Mouse (Mus musculus) urinary bladder, postnatal 36 days (tissue): ENCODE measurements around the gene Yipf3.

Experiments used
- DNase-seq, 2 experiments: peaks; one replicate each; pipeline ENCODE4 v3.0.0; 2022; ENCODE audit warnings: low spot score in 2 of 2, mixed read lengths in 1 of 2

Gene Yipf3

DNA sequence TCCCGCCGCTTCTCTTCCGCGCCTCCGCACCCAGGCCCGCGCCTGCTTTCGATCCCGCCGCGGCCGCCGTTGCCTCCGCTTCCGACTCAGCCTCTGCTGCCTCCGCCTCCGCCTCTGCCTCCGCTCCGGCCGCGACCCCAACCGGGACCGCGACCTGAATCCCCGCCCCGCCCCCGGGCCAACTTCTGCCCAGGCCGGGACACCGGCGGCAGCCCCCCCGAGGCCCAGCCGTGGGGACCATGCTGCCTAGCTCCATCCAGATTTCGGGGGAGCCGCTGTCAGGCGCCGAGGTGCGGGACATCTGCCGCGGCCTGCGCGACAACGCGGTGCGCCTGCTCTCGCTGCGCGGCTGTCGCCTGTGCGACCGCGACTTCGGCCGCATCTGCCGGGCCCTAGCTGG is 6.2 kb downstream of the Yipf3 start:
- no peak for DNase-seq

DNA sequence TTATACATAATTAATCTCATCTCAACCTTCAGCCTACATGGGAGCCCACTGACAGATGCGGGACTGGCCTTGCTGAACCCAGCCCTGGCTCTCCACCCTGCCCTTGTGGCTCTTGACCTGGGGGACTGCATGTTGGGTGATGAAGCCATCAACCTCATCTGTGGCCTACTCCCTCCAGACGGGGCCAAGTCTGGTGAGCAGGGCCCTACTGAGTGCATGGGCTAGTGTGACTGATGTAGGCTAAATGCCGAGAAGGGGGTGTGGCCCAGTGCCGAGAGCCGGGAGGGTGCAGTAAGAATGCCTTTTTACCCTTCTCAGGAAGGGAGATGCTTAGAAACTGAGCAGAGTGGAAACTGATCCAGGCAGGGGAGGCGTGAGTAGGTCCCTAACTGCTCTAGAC is 7.3 kb downstream of the Yipf3 start:
- no peak for DNase-seq

DNA sequence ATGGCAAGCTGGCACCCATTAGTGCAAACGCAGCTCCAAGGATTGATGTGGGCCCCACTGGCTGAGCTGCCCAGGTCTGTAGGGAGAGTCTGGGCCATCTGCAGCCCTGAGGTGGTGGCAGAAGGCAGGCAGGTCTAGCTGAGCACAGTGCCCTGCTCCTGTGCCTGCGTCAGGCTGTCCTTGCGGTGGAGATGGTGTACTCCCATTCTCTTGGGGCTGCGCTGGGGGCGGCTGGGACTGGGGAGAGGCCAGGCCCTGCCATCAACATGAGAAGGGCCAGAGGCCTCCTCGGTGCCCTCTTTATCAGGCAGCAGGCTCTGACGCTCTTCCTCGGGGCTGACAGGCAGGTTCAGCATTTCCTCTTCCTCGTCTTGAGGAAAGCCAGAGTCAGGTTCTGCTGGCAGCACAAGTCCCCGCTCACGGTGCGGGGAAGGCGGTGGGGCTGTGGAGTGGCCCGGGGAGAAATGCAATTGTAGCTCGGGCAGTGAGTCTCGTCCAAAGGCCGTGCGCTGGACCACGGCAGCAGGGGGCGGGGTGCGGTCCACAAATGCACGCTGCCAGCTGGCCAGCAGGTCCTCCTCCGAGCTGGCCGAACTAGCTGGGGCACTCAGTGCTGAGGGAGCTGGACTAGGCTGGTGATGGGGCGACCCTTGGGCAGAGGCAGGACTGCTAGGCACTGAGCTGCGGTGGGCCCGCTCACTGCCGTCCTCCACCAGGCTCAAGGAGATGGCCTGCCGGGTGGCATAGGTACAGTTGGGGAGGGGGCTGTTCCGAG is 10.6 kb downstream of the Yipf3 start:
- DNase-seq = no peak

DNA sequence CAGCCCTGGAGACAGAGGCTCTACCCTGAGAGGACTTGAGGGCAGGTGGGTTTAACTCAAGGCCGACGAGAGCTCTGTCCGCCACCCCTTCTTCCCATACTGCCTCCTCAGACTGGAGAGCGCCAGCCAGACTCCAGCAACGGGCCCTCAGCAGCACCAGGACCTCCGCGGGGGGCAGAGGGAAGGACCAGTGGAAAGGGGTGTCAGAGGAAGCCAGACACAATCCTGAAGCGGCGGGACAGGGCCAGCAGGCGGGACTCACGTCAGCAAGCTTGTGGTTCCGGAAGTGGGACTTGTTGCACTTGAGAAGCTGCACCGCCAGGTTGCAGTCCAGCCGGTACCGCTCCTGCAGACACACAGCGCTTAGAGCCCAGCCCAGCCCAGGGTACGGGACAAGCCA is 11.8 kb downstream of the Yipf3 start:
- no peak for DNase-seq

DNA sequence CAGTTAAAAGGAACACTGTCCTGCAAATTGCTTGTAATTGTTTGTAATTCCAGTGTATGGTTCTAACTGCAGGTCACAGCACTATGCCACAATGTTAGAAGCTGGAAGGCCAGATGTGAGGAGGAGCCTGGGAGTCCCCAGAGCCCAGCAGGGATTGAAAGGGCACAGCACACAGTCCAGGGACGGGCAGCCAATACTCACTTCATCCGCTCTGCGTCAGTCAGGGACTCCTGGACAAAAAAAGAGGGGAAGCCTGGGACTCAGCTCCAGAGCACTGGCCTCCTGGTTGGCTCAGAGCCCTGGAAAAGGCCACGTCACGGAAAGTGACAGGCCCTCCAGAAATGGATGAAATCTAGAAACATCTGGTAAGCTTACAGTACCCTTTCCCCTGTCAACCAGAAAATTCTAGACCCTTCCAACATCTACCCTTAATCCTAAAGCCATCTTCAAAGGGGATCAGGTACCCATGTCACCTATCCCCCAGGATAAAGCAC is 14.4 kb downstream of the Yipf3 start:
- DNase-seq = no peak

DNA sequence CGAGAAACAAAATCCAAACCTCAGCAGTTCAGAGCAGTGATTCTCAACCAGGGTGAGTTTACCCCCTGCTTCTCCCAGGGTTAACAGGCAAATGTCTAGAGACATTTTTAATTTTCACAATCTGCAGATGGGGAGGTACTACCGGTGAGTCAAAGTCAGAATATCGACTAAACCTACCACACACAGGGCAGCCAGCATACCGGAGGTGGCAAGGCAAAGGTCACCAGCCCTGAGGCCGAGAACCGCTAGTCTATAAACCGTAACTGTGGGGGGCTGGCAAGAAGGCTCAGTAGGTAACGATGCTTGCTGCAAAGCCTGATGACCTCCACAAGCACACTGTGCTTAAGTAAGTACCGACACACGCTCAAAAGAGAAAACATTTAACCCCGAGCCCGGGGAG is 17.6 kb downstream of the Yipf3 start:
- DNase-seq = no peak

DNA sequence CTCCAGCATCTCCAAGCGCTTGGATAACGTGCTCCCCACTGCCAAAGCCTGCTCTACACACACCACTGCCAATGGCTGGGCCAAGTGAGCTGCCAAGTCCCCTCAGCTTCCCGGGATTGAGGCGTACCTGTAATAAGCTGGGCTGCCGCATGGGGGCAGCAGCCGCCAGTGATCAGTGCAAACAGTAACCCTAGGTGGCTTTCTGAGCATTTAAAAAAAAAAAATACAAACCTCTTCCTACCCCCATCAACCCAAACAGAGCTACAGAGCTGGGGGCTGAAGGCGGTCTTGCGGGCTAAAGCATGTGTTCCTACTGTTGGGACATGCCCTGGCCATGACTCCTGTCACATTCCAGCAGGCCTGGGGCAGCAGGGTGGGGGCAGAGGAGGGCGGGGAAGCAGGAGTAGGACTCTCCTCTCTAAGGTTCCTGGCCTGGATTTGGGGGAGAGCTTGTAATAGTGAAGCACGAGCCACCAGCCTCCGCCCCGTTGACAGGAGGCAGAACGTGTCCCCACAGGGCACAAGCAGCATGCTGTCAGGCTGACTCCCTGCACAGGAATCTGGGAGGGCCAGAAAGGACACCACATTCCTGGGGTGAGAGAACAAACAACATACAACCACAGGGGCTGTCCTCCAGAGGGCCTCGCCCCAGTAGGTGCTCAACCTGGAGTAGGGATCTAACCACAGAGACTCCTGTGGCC is 18.2 kb downstream of the Yipf3 start:
- peak; percentile 73 to 80 for DNase-seq

DNA sequence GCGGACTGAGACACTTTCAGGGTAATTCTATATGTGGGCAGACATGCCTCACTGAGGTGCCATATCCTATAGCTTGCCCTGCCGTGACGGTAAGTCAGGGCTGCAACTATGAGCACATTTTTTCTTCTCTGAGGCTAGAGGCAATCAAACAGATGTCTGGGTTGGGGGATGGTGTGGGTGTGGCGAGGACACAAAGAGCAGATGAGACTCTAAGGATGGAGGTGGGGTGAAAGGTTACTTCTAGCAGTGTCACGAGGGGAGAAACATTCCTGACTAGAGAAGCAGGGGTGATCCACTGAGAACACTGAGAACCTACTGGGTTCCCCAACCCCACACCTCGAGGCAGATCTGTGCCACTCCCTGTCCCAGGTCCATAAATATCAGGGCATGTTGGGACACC is 19.1 kb downstream of the Yipf3 start:
- no peak for DNase-seq

DNA sequence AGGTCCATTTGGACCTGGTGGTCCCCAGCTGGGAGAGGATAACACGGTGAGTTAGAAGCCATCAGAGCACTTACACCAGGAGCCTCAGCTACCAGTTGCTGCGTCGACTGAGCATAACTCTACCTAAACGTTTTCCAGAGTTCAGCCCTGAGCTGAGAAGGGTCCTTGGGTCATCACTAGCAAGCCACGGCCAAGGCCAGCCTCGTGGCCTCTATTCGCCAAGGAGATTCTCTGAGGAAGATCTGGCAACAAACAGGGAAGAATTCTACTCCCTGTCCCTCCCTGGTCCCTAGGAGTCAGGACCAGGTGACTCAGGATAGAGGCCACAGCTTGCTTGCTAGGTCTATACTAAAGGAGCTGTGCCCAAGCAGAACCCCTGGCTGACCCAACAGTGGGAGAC is 19.6 kb downstream of the Yipf3 start:
- DNase-seq = no peak

DNA sequence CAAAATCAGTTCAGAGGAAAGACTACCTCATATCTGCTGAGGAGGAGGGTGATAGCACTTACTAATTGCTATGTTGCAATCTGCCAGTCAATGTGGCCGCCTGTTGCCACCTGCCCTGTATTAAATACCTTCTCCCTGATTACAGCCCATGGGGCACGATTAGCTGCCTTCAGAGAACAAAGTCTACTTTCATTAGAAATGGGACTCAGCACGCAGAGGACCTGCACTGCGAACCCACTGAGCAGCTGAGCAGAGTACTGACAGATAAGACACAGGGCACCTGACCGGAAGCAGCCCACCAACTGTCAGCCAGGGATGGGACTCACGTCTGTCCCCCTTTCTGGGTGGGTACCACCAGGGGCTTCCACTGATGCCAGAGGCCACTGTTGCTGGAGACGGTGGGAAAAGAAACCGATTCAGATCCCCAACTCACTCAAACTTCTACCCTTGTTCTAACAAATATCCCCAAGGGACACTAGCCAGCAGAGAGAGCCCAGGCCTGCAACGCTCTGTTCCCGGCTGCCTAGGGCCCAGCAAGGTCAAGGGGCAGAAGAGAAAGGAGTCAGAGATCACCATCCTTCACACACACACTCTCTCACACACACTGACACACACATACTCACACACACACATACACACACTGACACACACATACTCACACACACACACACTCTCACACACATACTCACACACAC is 20.3 kb downstream of the Yipf3 start:
- DNase-seq = no peak

DNA sequence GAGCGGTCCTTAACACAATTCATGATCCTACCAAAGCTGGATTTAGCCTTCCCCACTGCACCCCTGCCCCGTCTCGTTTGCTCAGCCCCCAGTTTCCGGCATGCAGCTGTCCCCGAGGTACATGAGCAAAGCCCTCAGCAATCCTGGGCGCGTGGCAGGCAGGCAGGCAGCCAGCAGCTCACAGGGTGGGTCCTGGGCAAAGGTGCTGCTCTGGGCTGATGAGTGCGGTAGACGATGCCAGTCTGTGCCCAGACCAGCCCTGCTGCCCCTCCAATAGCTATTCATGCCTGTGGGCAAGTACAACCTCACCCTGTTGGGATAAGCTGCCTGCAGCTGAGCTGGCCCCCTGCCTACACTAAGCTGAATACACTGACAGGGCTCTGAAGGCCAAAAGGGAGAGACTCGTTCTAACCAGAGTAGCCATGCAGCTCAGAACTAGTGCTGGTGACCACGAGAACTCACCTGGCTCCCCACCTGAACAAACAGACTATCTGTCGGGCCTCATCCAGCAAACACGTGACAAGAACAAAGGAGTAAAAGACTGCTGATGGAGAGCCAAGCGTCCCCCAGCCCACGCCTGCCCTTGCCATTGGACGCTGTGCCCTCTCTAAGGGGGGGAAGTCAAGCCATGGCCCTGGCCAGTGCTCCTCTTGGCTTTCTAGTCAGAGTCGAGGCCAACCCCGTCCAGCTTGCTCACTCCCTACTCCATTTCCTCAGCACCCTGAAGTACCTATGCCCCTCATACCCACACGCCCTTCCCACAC is 22.1 kb downstream of the Yipf3 start:
- peak; percentile 58 to 60 for DNase-seq

DNA sequence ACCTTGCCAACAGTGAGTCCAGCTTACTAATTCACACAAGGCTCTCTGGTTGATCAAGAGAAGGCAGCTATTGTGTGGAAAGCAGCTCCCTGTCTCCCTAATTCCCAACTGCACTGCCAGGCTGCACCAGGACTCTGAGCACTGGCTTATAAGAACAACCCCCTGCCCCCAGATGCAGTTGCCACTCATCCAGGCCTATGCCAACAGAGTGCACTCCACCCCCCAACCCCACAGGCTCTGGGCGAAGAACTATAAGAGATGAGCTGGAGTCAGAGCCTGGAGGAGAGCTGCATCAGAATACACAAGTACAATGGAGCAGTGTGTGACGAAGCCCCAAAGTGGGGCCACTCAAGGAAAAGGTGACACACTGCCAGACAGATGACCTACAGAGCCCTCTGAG is 24.2 kb downstream of the Yipf3 start:
- DNase-seq = no peak

DNA sequence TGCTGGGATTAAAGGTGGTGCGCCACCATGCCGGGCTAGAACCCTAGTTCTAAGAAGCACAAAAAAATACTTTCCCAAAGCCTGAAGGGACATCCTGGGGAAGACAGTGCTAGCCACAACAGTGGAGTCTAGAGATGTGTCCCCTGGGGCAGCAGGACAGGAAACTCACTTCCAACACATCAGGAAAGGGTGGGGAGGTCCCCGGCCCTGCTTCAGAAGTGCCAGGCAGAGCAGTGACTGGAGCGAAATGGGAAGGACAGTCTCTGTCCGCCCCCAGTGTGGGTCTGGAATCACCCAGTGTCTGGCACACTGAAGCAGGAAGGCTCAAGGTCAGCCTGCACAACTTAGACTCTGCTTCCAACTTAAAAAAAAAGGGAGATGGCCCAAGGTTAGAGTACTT is 24.8 kb downstream of the Yipf3 start:
- no peak for DNase-seq

DNA sequence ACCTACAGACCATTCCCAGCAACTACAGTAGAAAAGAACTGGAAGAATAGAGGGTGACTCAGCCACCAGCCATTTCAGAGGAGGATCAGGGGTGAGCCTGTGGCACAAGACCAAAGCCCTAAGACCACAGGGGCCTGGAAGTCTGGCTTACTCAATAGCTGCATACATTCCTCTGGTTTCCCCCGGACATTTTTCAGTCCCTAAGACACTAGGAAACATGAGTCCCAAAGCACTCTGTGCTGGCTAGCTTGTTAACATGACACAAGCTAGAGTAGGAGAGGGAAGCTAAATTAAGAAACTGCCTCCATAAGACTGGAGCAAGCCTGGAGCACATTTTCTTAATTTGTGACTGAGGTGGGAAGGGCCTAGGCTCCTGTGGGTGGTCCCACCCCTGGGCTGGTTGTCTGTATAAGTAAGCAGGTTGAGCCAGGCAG is 25.9 kb downstream of the Yipf3 start:
- no peak for DNase-seq

DNA sequence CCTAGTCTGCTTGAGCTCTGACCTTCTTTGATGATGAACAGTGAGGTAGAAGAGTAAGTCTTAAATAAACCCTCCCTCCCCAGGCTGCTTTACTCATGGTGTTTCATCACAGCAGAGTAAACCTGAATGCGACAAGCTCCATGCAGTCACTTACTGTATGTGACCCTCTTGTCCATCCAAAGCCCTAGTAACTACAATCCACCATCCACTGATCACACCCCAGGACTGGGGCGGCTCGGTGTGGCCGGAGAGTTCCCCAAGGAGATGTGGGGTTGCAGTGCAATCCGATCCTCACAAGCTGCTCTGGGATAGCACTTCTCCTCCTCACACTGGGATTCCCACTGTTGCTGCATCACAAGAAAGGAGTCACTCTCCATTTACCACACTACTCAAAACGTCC is 26.6 kb downstream of the Yipf3 start:
- no peak for DNase-seq

DNA sequence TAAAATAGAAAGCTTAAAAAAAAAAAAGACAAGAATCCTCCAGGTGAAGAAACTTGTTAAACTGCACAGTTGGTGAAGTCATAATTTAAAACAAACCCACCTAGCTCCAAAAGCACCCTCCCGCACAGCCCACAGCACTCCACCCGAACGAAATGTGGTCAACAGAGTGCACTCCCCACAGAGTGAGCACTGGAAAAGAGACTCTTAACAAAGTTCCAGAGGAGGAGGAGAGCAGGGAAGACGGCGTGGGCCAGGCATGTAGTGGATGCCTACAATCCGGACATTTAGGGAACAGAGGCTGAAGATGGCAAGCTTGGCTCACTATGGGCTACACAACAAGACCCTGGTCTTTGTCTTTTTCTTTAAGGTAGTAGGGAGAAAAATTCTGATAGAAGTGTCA is 27.2 kb downstream of the Yipf3 start:
- DNase-seq = no peak

DNA sequence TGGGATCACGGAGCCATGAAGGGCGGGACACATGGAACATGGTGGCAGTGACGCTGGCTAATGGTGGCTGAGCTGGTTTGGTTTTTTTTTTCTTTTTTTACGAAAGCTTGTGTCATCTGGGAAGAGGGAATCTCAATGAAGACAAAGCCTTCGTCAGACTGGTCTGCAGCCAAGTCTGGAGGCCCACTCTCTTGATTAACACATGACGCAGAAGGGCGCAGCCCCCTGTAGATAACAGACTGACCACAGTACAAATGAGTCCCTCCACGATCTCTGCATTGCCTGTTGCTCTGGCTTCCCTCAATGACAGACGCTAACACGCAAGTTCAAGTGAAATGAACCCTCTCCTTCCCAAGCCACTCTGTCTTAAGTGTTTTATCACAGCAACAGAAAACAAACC is 27.6 kb downstream of the Yipf3 start:
- no peak for DNase-seq

DNA sequence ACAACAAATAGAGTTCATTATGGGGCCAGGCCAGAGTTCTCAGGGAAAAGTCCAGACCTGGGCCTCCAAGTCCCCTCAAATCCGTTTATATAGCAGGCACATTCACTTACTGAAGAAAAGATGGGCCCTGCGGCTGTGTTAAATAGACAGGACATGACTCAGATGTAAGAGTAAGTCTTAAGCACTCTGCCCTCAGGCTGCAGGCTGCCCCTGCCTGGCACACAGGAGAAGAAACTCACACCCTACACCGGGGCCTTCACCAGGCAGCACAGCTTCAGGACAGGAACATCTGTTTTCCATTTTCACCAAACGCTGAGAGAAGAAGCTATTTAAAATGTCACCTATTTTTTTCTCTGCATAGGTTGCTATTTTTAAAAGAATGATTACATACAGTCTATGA is 29.7 kb downstream of the Yipf3 start:
- no peak for DNase-seq

DNA sequence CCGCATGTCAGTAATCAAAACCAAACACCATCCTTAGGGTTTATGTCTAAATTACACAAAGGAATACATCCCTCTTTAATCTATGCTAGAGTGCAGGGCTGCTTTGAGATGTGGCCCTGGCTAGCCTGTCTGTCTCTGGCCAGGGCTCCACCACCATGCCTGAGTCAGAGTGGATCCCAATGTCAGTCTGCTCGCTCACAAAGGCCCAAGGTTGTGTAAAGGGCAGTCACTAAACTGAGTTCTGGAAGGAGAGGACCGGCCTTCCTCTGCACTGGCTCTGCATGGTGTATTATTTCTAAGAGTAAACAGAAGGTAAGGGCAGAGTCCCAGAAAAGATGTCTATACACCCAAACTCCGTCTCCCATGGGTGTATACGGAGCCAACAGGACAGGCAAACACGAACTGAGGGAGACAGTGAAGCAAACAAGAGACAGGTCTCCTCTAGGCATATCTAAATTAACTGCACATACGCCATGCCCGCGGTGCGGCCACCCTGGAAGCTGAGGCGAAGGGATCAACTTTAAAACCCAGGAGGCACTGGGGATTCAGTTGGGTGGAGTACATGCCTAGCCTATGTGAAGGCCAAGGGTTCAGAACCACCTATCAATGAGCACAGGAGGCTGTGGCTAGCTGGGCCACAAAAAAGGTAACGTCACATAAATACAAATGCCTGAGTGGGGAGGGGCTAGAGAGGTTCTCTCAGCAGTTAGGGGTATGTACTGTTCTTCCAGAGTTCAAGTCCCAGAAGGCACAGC is 30.3 kb downstream of the Yipf3 start:
- no peak for DNase-seq

DNA sequence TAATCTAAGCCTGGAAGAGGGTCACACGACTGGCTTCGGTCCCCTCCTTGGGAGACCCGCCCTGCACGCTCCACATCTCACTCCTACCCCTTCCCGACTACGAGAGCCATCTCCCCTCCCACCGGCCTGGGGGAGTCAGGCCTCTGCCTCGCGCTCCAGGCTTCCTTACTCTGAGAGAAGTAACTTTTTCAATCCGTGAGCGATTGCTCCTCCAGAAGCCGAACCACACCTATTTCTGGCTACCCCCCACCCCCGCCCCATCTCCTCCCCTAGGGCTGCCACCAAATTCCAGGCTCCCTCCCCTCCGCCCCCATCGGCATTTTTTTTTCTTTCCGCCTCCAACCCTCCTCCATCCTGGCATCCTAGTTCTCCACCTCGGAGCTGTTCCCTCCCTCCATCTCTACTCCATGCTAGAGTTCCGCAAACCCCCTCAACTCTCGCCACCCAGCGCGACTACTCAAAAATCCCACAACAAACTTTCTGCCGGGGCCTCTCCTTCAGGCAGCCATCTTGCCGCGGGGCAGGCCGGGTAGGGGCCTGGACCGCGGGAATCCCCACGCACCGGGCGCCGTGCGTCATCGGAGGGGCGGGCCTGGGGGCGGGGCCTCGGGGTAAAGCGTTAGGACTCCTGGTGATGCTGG is 34.7 kb downstream of the Yipf3 start, which contains the start of gene Tjap1:
Tjap1 (minus strand) TSS at position 544 of the 641 bp plus-strand sequence.
- DNase-seq = peak; percentile 76 to 87

DNA sequence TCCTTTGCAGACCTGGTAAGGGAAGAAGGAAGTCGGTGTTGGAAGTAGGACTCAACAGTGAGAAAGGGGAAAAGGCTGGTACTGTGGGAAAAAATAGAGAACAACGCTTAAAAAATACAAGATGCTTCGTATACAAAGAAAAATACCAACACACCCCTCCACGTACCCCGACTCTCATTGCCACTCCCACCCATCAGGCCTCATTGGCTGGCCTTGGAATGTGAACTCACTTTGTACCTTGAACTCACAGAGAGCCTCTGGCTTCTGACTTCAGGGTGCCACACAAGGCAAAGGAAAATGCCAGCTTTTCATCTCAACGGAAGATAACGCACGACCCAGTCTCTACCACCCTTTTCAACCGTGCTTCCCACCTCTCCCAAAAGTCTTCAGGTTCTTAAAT is 35.3 kb downstream of the Yipf3 start:
- no peak for DNase-seq
